Mouse (Mus musculus): ENCODE measurements around the gene Dhrs2.

GRCm38 (mm10) chr14:55223172-55223571, 1.4 kb downstream of the Dhrs2 start:
- TF ChIP-seq CTCF (IDR thresholded peaks at IDR 0.05; ENCODE audit: control insufficient read depth, insufficient read depth, low read length) (no peak), POLR2A (IDR thresholded peaks at IDR 0.05; ENCODE audit: borderline replicate concordance, control insufficient read depth, low read depth, low read length) (no peak)

All from bone marrow, adult 2 months (tissue).